Mouse (Mus musculus) CH12.LX (cell line): ENCODE measurements around the gene Fbrsl1. TPM values are rescaled to one million over a fixed set of nuclear protein-coding genes. Genes with fewer than 3 reads are reported as not detected.

Source experiments
- DNase-seq: peaks from one replicate; pipeline ENCODE4 v3.0.0-alpha.2; 2013; ENCODE audit errors: extremely low read depth
- H3K27ac ChIP-seq: 2 replicates; pipeline ENCODE4 v1.5.1; 2012; ENCODE audit warnings: low read depth, mild to moderate bottlenecking, control low read depth, moderate library complexity; ENCODE audit not compliant: insufficient read depth
- H3K27me3 ChIP-seq: replicated peaks from 2 replicates; pipeline ENCODE3; 2012; ENCODE audit warnings: inconsistent platforms
- H3K36me3 ChIP-seq, 2 experiments: replicated peaks in 1 of 2; 2 replicates each; pipeline versions ENCODE3 to v1.6.1; 2012; ENCODE audit warnings: inconsistent platforms in 1 of 2, low read length in 1 of 2, mild to moderate bottlenecking in 1 of 2, mixed read lengths in 1 of 2, moderate library complexity in 1 of 2; ENCODE audit not compliant: control insufficient read depth in 1 of 2, insufficient read depth in 1 of 2
- H3K4me1 ChIP-seq, 2 experiments: 2 replicates each; pipeline ENCODE4 v1.6.1; 2012; ENCODE audit warnings: inconsistent platforms in 1 of 2, moderate library complexity in 1 of 2; ENCODE audit not compliant: insufficient read depth in 2 of 2, control insufficient read depth in 1 of 2
- H3K4me2 ChIP-seq: 2 replicates; pipeline ENCODE4 v1.6.1; 2012; ENCODE audit warnings: low read depth, mild to moderate bottlenecking, control low read depth; ENCODE audit not compliant: poor library complexity, insufficient read depth, severe bottlenecking
- H3K4me3 ChIP-seq, 3 experiments: fragments of 150-350 bp in 1 of 3; sonication (generic) in 1 of 3; replicated peaks in 1 of 3; 2 replicates each; pipeline versions ENCODE3 to v1.5.1; 2011 to 2012; ENCODE audit warnings: low read depth in 2 of 3, low read length in 2 of 3, mild to moderate bottlenecking in 2 of 3, moderate library complexity in 2 of 3, control low read depth in 1 of 3, improper control_type of control experiment in 1 of 3, inconsistent platforms in 1 of 3, mixed read lengths in 1 of 3; ENCODE audit not compliant: poor library complexity in 1 of 3
- H3K79me2 ChIP-seq: replicated peaks from 2 replicates; pipeline ENCODE4 v1.6.1; 2012; ENCODE audit warnings: mild to moderate bottlenecking, moderate library complexity; ENCODE audit not compliant: control insufficient read depth, poor library complexity, insufficient read depth, severe bottlenecking; ENCODE audit errors: extremely low read depth
- H3K9ac ChIP-seq: 2 replicates; pipeline ENCODE4 v1.6.1; 2012; ENCODE audit warnings: low read depth, mild to moderate bottlenecking, control low read depth, moderate library complexity; ENCODE audit not compliant: insufficient read depth
- H3K9me3 ChIP-seq: replicated peaks from 2 replicates; pipeline ENCODE3; 2012; ENCODE audit warnings: low read length, inconsistent platforms, mixed read lengths
- BHLHE40 ChIP-seq: IDR thresholded peaks from 2 replicates; pipeline ENCODE4 v1.6.1; 2011; ENCODE audit warnings: mild to moderate bottlenecking, low read depth, low read length, improper control_type of control experiment
- CHD1 ChIP-seq: IDR thresholded peaks from 2 replicates; pipeline ENCODE4 v1.6.1; 2012; ENCODE audit warnings: low read depth, low read length, improper control_type of control experiment, inconsistent platforms
- CHD2 ChIP-seq: IDR thresholded peaks from 2 replicates; pipeline ENCODE4 v1.6.1; 2011; ENCODE audit warnings: low read length, improper control_type of control experiment
- CTCF ChIP-seq, 2 experiments: IDR thresholded peaks in 1 of 2; conservative IDR thresholded peaks in 1 of 2; 2 replicates each; pipeline ENCODE4 v1.5.1; 2011 to 2012; ENCODE audit warnings: low read depth in 2 of 2, low read length in 2 of 2, improper control_type of control experiment in 1 of 2, inconsistent platforms in 1 of 2, mild to moderate bottlenecking in 1 of 2, moderate library complexity in 1 of 2
- E2F4 ChIP-seq: IDR thresholded peaks from 2 replicates; pipeline ENCODE4 v1.6.1; 2011; ENCODE audit warnings: low read depth, low read length, improper control_type of control experiment; ENCODE audit not compliant: insufficient replicate concordance
- ELF1 ChIP-seq: IDR thresholded peaks from 2 replicates; pipeline ENCODE4 v1.6.1; 2014; ENCODE audit warnings: low read depth, mild to moderate bottlenecking, inconsistent platforms, low read length, improper control_type of control experiment
- EP300 ChIP-seq: IDR thresholded peaks from 2 replicates; pipeline ENCODE4 v1.6.1; 2011; ENCODE audit warnings: low read length, improper control_type of control experiment
- ETS1 ChIP-seq: conservative IDR thresholded peaks from 2 replicates; pipeline ENCODE4 v1.6.1; 2012; ENCODE audit warnings: low read depth, mild to moderate bottlenecking, inconsistent platforms, low read length, improper control_type of control experiment, moderate library complexity
- HCFC1 ChIP-seq: IDR thresholded peaks from 2 replicates; pipeline ENCODE4 v1.6.1; 2012; ENCODE audit warnings: low read depth, mild to moderate bottlenecking, inconsistent platforms, low read length, improper control_type of control experiment
- JUND ChIP-seq: conservative IDR thresholded peaks from 2 replicates; pipeline ENCODE4 v1.6.1; 2011; ENCODE audit warnings: low read depth, low read length, improper control_type of control experiment
- KAT2A ChIP-seq: IDR thresholded peaks from 2 replicates; pipeline ENCODE4 v1.6.1; 2012; ENCODE audit warnings: low read length, improper control_type of control experiment, inconsistent platforms; ENCODE audit not compliant: insufficient replicate concordance
- MAFK ChIP-seq: IDR thresholded peaks from 2 replicates; pipeline ENCODE4 v1.6.1; 2011; ENCODE audit warnings: low read length, improper control_type of control experiment; ENCODE audit not compliant: insufficient replicate concordance
- MAX ChIP-seq: IDR thresholded peaks from 2 replicates; pipeline ENCODE4 v1.6.1; 2011; ENCODE audit warnings: low read length, improper control_type of control experiment
- MAZ ChIP-seq: IDR thresholded peaks from 2 replicates; pipeline ENCODE4 v1.6.1; 2012; ENCODE audit warnings: low read depth, mild to moderate bottlenecking, inconsistent platforms, low read length, improper control_type of control experiment, moderate library complexity
- MEF2A ChIP-seq: IDR thresholded peaks from 2 replicates; pipeline ENCODE4 v1.6.1; 2014; ENCODE audit warnings: low read depth, mild to moderate bottlenecking, inconsistent platforms, low read length, improper control_type of control experiment, borderline replicate concordance
- MXI1 ChIP-seq: IDR thresholded peaks from 2 replicates; pipeline ENCODE4 v1.6.1; 2011; ENCODE audit warnings: mild to moderate bottlenecking, low read depth, low read length, improper control_type of control experiment
- MYC ChIP-seq: IDR thresholded peaks from 2 replicates; pipeline ENCODE4 v1.6.1; 2011; ENCODE audit warnings: low read depth, mild to moderate bottlenecking, improper control_type of control experiment, low read length
- NELFE ChIP-seq: IDR thresholded peaks from 2 replicates; pipeline ENCODE4 v1.6.1; 2011; ENCODE audit warnings: low read depth, low read length, improper control_type of control experiment
- POLR2A ChIP-seq: IDR thresholded peaks from 2 replicates; pipeline ENCODE4 v1.6.1; 2011; ENCODE audit warnings: low read depth, mild to moderate bottlenecking, improper control_type of control experiment, low read length
- POLR2AphosphoS2 ChIP-seq: IDR thresholded peaks from 2 replicates; pipeline ENCODE4 v1.6.1; 2011; ENCODE audit warnings: low read depth, low read length, improper control_type of control experiment
- RCOR1 ChIP-seq: conservative IDR thresholded peaks from 2 replicates; pipeline ENCODE4 v1.6.1; 2012; ENCODE audit warnings: low read depth, mild to moderate bottlenecking, inconsistent platforms, low read length, improper control_type of control experiment
- SIN3A ChIP-seq: IDR thresholded peaks from 2 replicates; pipeline ENCODE4 v1.6.1; 2012; ENCODE audit warnings: low read length, improper control_type of control experiment, inconsistent platforms
- SMC3 ChIP-seq: IDR thresholded peaks from 2 replicates; pipeline ENCODE4 v1.6.1; 2011; ENCODE audit warnings: low read depth, low read length, improper control_type of control experiment
- TBP ChIP-seq: conservative IDR thresholded peaks from 2 replicates; pipeline ENCODE4 v1.6.1; 2011; ENCODE audit warnings: low read depth, low read length, improper control_type of control experiment
- TCF12 ChIP-seq: IDR thresholded peaks from 2 replicates; pipeline ENCODE4 v1.6.1; 2014; ENCODE audit warnings: low read depth, mild to moderate bottlenecking, inconsistent platforms, low read length, improper control_type of control experiment
- UBTF ChIP-seq: IDR thresholded peaks from 2 replicates; pipeline ENCODE4 v1.6.1; 2012; ENCODE audit warnings: low read depth, mild to moderate bottlenecking, inconsistent platforms, low read length, improper control_type of control experiment, moderate library complexity
- USF1 ChIP-seq: IDR thresholded peaks from 2 replicates; pipeline ENCODE4 v1.6.1; 2014; ENCODE audit warnings: low read depth, mild to moderate bottlenecking, inconsistent platforms, low read length, improper control_type of control experiment
- USF2 ChIP-seq: conservative IDR thresholded peaks from 2 replicates; pipeline ENCODE4 v1.6.1; 2011; ENCODE audit warnings: low read depth, low read length, improper control_type of control experiment
- ZC3H11A ChIP-seq: IDR thresholded peaks from 2 replicates; pipeline ENCODE4 v1.6.1; 2012; ENCODE audit warnings: low read depth, mild to moderate bottlenecking, inconsistent platforms, low read length, improper control_type of control experiment
- ZMIZ1 ChIP-seq: IDR thresholded peaks from 2 replicates; pipeline ENCODE4 v1.6.1; 2012; ENCODE audit warnings: low read depth, mild to moderate bottlenecking, inconsistent platforms, low read length, improper control_type of control experiment
- ZNF384 ChIP-seq: IDR thresholded peaks from 2 replicates; pipeline ENCODE4 v1.6.1; 2012; ENCODE audit warnings: low read depth, low read length, improper control_type of control experiment, inconsistent platforms
- dilution Hi-C: fragments of 300-500 bp; cut with MboI; formaldehyde crosslinking; loops from 2 replicates; pipeline ENCODE4 v1.14.3; 2020; ENCODE audit warnings: low sequenced_read_pairs; ENCODE audit not compliant: extremely low pct_unique_long_range_greater_than_20kb, extremely low pct_ligation_motif_present
- in situ Hi-C: fragments of 300-500 bp; cut with MboI; formaldehyde crosslinking; loops from 3 replicates; pipeline ENCODE4 v1.14.3; 2019; ENCODE audit warnings: low sequenced_read_pairs, low pct_ligation_motif_present, low pct_unique_long_range_greater_than_20kb, mixed read lengths
- polyA plus RNA-seq: library from polyadenylated mRNA; unstranded; fragments of >175 nt; gene quantifications from 2 replicates; pipeline ENCODE4 v1.2.1, GENCODE M21; 2012; ENCODE audit warnings: low read depth; ENCODE audit not compliant: insufficient read length
- total RNA-seq, 2 experiments: library from RNA; depleted of rRNA; stranded (reverse); fragments of 300-350 nt in 1 of 2; fragments of >200 nt in 1 of 2; gene quantifications; 2 replicates each; pipeline ENCODE4 v1.2.3; 2012 to 2014

Gene Fbrsl1
- total and polyA plus RNA-seq, 3 experiments = 3.0 to 32.0 (median 9.8) TPM

GRCm38 (mm10) chr5:110410386-110410785 lies 37.9 kb downstream of the Fbrsl1 start:
- Histone ChIP-seq H3K9me3 (no peaks in the 10 kb centered on the region), H3K9ac (no peak overlapping the region), H3K27me3 (no peaks in the 10 kb centered on the region), H3K27ac (no peak overlapping the region), H3K4me1 (peaks cover 2 to 17% of the 10 kb centered on the region in 2 experiments; a peak in 2 of 4 replicates), H3K79me2 (no peaks in the 10 kb centered on the region), H3K4me2 (no peak overlapping the region), H3K36me3 (peaks cover 17 to 68% of the 10 kb centered on the region in 2 experiments), H3K4me3 (no peak overlapping the region)
- in situ Hi-C loops = no loop called here
- dilution Hi-C loops = no loop called here
- TF ChIP-seq ZNF384 = no peak
- no peak for TF ChIP-seq MAFK
- TF ChIP-seq MXI1 = no peak
- TF ChIP-seq MYC = no peak
- no peak for TF ChIP-seq ZMIZ1
- TF ChIP-seq NELFE = no peak
- no peak for TF ChIP-seq TCF12
- no peak for TF ChIP-seq BHLHE40
- no peak for TF ChIP-seq ELF1
- TF ChIP-seq CHD1 = no peak
- no peak for TF ChIP-seq CTCF (conservative IDR thresholded peaks at IDR 0.05 in 1 of 2, IDR thresholded peaks at IDR 0.05 in 1 of 2; ENCODE audit: low read depth in 2 of 2, low read length in 2 of 2)
- no peak for TF ChIP-seq MAX
- no peak for TF ChIP-seq EP300
- no peak for TF ChIP-seq USF1
- TF ChIP-seq HCFC1 = no peak
- TF ChIP-seq TBP = no peak
- no peak for TF ChIP-seq SMC3
- no peak for TF ChIP-seq POLR2A
- no peak for TF ChIP-seq KAT2A
- no peak for TF ChIP-seq ZC3H11A
- DNase-seq = no peak

- Histone ChIP-seq H3K9ac (no peak overlapping the region), H3K4me1 (peaks cover 2 to 17% of the 10 kb centered on the region in 2 experiments; a peak in 2 of 4 replicates), H3K27ac (no peak overlapping the region), H3K27me3 (no peaks in the 10 kb centered on the region), H3K79me2 (no peaks in the 10 kb centered on the region), H3K9me3 (no peaks in the 10 kb centered on the region), H3K4me3 (no peak overlapping the region), H3K36me3 (peaks cover 14 to 58% of the 10 kb centered on the region in 2 experiments), H3K4me2 (no peak overlapping the region)
- DNase-seq = no peak
- TF ChIP-seq EP300 (no peak), USF2 (no peak), E2F4 (no peak), ETS1 (no peak), TCF12 (no peak), MEF2A (no peak), SMC3 (no peak), JUND (no peak), HCFC1 (no peak), UBTF (no peak), SIN3A (no peak), RCOR1 (no peak), BHLHE40 (no peak), POLR2AphosphoS2 (no peak), CHD2 (no peak), CTCF (conservative IDR thresholded peaks at IDR 0.05 in 1 of 2, IDR thresholded peaks at IDR 0.05 in 1 of 2; ENCODE audit: low read depth in 2 of 2, low read length in 2 of 2) (no peak), MAZ (no peak)
- dilution Hi-C loops = no loop called here
- in situ Hi-C loops = no loop called here
Observed at GRCm38 (mm10) chr5:110408967-110409366, 39.3 kb downstream of the Fbrsl1 start.
